Mouse (Mus musculus) forebrain, embryonic 12.5 days (tissue): ENCODE data around the gene Mrpl33. TPM values are rescaled to one million over a fixed set of nuclear protein-coding genes. Genes with fewer than 3 reads are reported as not detected.

Source experiments
- microRNA-seq: library from miRNA; unstranded; fragments of <30 nt; microRNA quantifications from one replicate; pipeline ENCODE4, GENCODE M21; 2017
- polyA plus RNA-seq: library from polyadenylated mRNA; unstranded; fragments of >200 nt; fragmentation: Nextera tagmentation; extraction: Ambion mirVana; gene quantifications from 2 replicates; pipeline ENCODE4 v1.2.1, GENCODE M21; 2016

The Mrpl33 gene
- polyA plus RNA-seq, 1 experiment from 2014 or later = 231 TPM

Small RNA genes within 50 kb of the gene (microRNA-seq; reads per million reads assigned to microRNA genes)
- gene Mir3473e = not detected

Other genes with a start within 250 kb of the Mrpl33 start
- gene Zfp512, start 144.5 kb upstream of the Mrpl33 start, polyA plus RNA-seq = 93.9 and 100 TPM in 2 replicates
- not detected in 2 replicates for gene 4930548H24Rik, start 111.2 kb upstream of the Mrpl33 start, polyA plus RNA-seq
- gene Gpn1, start 102.2 kb upstream of the Mrpl33 start, polyA plus RNA-seq = 78.7 and 79.3 TPM in 2 replicates
- gene Slc4a1ap, start 69.9 kb upstream of the Mrpl33 start, polyA plus RNA-seq = 33.6 and 34.0 TPM in 2 replicates
- 29.8 and 30.1 TPM in 2 replicates for gene Supt7l, start 69.1 kb upstream of the Mrpl33 start, polyA plus RNA-seq
- 1.6 and 1.7 TPM in 2 replicates for gene Rbks, start 100.7 kb downstream of the Mrpl33 start, polyA plus RNA-seq
- 47.2 and 50.4 TPM in 2 replicates for gene Babam2, start 100.7 kb downstream of the Mrpl33 start, polyA plus RNA-seq